Mouse (Mus musculus) thymus, adult 2 months (tissue): ENCODE measurements around the gene Zfp467.

Experiments
- CTCF ChIP-seq: fragments of 200-500 bp; IDR thresholded peaks from 2 replicates; pipeline ENCODE4 v1.5.1; 2012; ENCODE audit warnings: mild to moderate bottlenecking, control low read depth, low read length, moderate library complexity, borderline replicate concordance; ENCODE audit not compliant: control insufficient read depth, poor library complexity, insufficient read depth; ENCODE audit errors: extremely low read depth
- POLR2A ChIP-seq: fragments of 200-500 bp; IDR thresholded peaks from 2 replicates; pipeline ENCODE4 v1.6.1; 2012; ENCODE audit warnings: mild to moderate bottlenecking, low read length, control low read depth, moderate library complexity; ENCODE audit not compliant: control insufficient read depth, poor library complexity, insufficient read depth; ENCODE audit errors: extremely low read depth

- TF ChIP-seq CTCF (no peak), POLR2A (no peak)
Observed at GRCm38 (mm10) chr6:48428769-48429557, 16.7 kb downstream of the Zfp467 start.
